Mouse (Mus musculus) MEL (cell line): Measurements from ENCODE around the gene Crybb3. TPM values are rescaled to one million over a fixed set of nuclear protein-coding genes. Genes with fewer than 3 reads are reported as not detected.

Experiments
- DNase-seq: peaks from one replicate; pipeline ENCODE4 v3.0.0; 2011; ENCODE audit warnings: low read depth, low spot score
- H3K27ac ChIP-seq: 2 replicates; pipeline ENCODE4 v1.5.1; 2012; ENCODE audit warnings: low read depth, mild to moderate bottlenecking, control low read depth, low read length, moderate library complexity; ENCODE audit not compliant: control insufficient read depth
- H3K27me3 ChIP-seq, 2 experiments: fragments of 150-350 bp in 1 of 2; sonication (generic) in 1 of 2; 2 replicates each; pipeline ENCODE4 v1.6.1; 2012; ENCODE audit warnings: low read length in 2 of 2, mild to moderate bottlenecking in 2 of 2, improper control_type of control experiment in 1 of 2, moderate library complexity in 1 of 2; ENCODE audit not compliant: insufficient read depth in 2 of 2, control insufficient read depth in 1 of 2
- H3K36me3 ChIP-seq, 2 experiments: 2 replicates each; pipeline ENCODE4 v1.6.1; 2012 to 2014; ENCODE audit warnings: low read length in 2 of 2, improper control_type of control experiment in 1 of 2, inconsistent platforms in 1 of 2, mild to moderate bottlenecking in 1 of 2; ENCODE audit not compliant: insufficient read depth in 2 of 2, control insufficient read depth in 1 of 2
- H3K4me1 ChIP-seq, 2 experiments: fragments of 150-350 bp in 1 of 2; sonication (generic) in 1 of 2; 2 replicates each; pipeline ENCODE4 v1.6.1; 2012; ENCODE audit warnings: low read length in 2 of 2, improper control_type of control experiment in 1 of 2, mild to moderate bottlenecking in 1 of 2; ENCODE audit not compliant: insufficient read depth in 2 of 2, control insufficient read depth in 1 of 2
- H3K4me3 ChIP-seq, 2 experiments: fragments of 150-350 bp in 1 of 2; sonication (generic) in 1 of 2; 2 replicates each; pipeline ENCODE4 v1.5.1; 2012; ENCODE audit warnings: low read depth in 2 of 2, low read length in 2 of 2, mild to moderate bottlenecking in 2 of 2, moderate library complexity in 2 of 2, control low read depth in 1 of 2, improper control_type of control experiment in 1 of 2; ENCODE audit not compliant: control insufficient read depth in 1 of 2, insufficient read depth in 1 of 2
- H3K79me2 ChIP-seq: 2 replicates; pipeline ENCODE4 v1.6.1; 2012; ENCODE audit warnings: mild to moderate bottlenecking, low read length, moderate library complexity; ENCODE audit not compliant: control insufficient read depth, poor library complexity, insufficient read depth
- H3K9ac ChIP-seq: 2 replicates; pipeline ENCODE4 v1.6.1; 2012; ENCODE audit warnings: low read depth, mild to moderate bottlenecking, control low read depth, low read length, moderate library complexity; ENCODE audit not compliant: control insufficient read depth, poor library complexity, severe bottlenecking
- H3K9me3 ChIP-seq: fragments of 150-350 bp; sonication (generic); replicated peaks from 2 replicates; pipeline ENCODE4 v1.6.1; 2012; ENCODE audit warnings: mild to moderate bottlenecking, low read length, improper control_type of control experiment, moderate library complexity; ENCODE audit not compliant: insufficient read depth
- CHD1 ChIP-seq: IDR thresholded peaks from 2 replicates; pipeline ENCODE4 v1.6.1; 2012; ENCODE audit warnings: low read depth, mild to moderate bottlenecking, inconsistent platforms, low read length, improper control_type of control experiment
- CHD2 ChIP-seq: IDR thresholded peaks from 2 replicates; pipeline ENCODE4 v1.6.1; 2011; ENCODE audit warnings: low read length, improper control_type of control experiment
- CTCF ChIP-seq, 3 experiments: IDR thresholded peaks in 2 of 3; conservative IDR thresholded peaks in 1 of 3; 2 replicates each; pipeline ENCODE4 v1.5.1; 2011 to 2012; ENCODE audit warnings: low read length in 3 of 3, low read depth in 2 of 3, mild to moderate bottlenecking in 2 of 3, improper control_type of control experiment in 1 of 3, inconsistent platforms in 1 of 3, mixed read lengths in 1 of 3, moderate library complexity in 1 of 3; ENCODE audit not compliant: control insufficient read depth in 1 of 3, insufficient read depth in 1 of 3, poor library complexity in 1 of 3, severe bottlenecking in 1 of 3
- ETS1 ChIP-seq: IDR thresholded peaks from 2 replicates; pipeline ENCODE4 v1.6.1; 2012; ENCODE audit warnings: low read depth, mild to moderate bottlenecking, inconsistent platforms, low read length, improper control_type of control experiment, moderate library complexity
- GATA1 ChIP-seq: IDR thresholded peaks from 2 replicates; pipeline ENCODE4 v1.6.1; 2011; ENCODE audit warnings: low read depth, low read length, improper control_type of control experiment
- HCFC1 ChIP-seq: IDR thresholded peaks from 2 replicates; pipeline ENCODE4 v1.6.1; 2012; ENCODE audit warnings: low read depth, mild to moderate bottlenecking, inconsistent platforms, low read length, improper control_type of control experiment, moderate library complexity
- JUND ChIP-seq: IDR thresholded peaks from 2 replicates; pipeline ENCODE4 v1.6.1; 2011; ENCODE audit warnings: low read depth, mild to moderate bottlenecking, improper control_type of control experiment, low read length
- KAT2A ChIP-seq: conservative IDR thresholded peaks from 2 replicates; pipeline ENCODE4 v1.6.1; 2012; ENCODE audit warnings: low read depth, low read length, improper control_type of control experiment, inconsistent platforms
- MAX ChIP-seq: IDR thresholded peaks from 2 replicates; pipeline ENCODE4 v1.6.1; 2011; ENCODE audit warnings: low read length, improper control_type of control experiment
- MXI1 ChIP-seq: IDR thresholded peaks from 2 replicates; pipeline ENCODE4 v1.6.1; 2011; ENCODE audit warnings: mild to moderate bottlenecking, low read depth, low read length, improper control_type of control experiment
- MYB ChIP-seq: IDR thresholded peaks from 2 replicates; pipeline ENCODE4 v1.6.1; 2011; ENCODE audit warnings: mild to moderate bottlenecking, low read depth, low read length, improper control_type of control experiment
- MYC ChIP-seq: IDR thresholded peaks from 2 replicates; pipeline ENCODE4 v1.6.1; 2011; ENCODE audit warnings: low read depth, mild to moderate bottlenecking, low read length, improper control_type of control experiment, moderate library complexity
- NELFE ChIP-seq: IDR thresholded peaks from 2 replicates; pipeline ENCODE4 v1.6.1; 2011; ENCODE audit warnings: low read depth, low read length, improper control_type of control experiment
- NRF1 ChIP-seq: IDR thresholded peaks from 2 replicates; pipeline ENCODE4 v1.6.1; 2014; ENCODE audit warnings: low read depth, mild to moderate bottlenecking, inconsistent platforms, low read length, improper control_type of control experiment, moderate library complexity; ENCODE audit not compliant: poor library complexity, insufficient read depth, severe bottlenecking
- POLR2A ChIP-seq, 2 experiments: IDR thresholded peaks; 2 replicates each; pipeline ENCODE4 v1.6.1; 2011 to 2012; ENCODE audit warnings: low read length in 2 of 2, mild to moderate bottlenecking in 2 of 2, control low read depth in 1 of 2, improper control_type of control experiment in 1 of 2, low read depth in 1 of 2, moderate library complexity in 1 of 2; ENCODE audit not compliant: control insufficient read depth in 1 of 2, insufficient read depth in 1 of 2, poor library complexity in 1 of 2
- POLR2AphosphoS2 ChIP-seq: IDR thresholded peaks from 2 replicates; pipeline ENCODE4 v1.6.1; 2011; ENCODE audit warnings: low read length, improper control_type of control experiment
- POLR2AphosphoS5 ChIP-seq: IDR thresholded peaks from 2 replicates; pipeline ENCODE4 v1.6.1; 2012; ENCODE audit warnings: low read depth, borderline replicate concordance, mild to moderate bottlenecking, inconsistent platforms, low read length, moderate library complexity, mixed read lengths
- RAD21 ChIP-seq: IDR thresholded peaks from 2 replicates; pipeline ENCODE4 v1.6.1; 2011; ENCODE audit warnings: mild to moderate bottlenecking, low read depth, low read length, improper control_type of control experiment
- SIN3A ChIP-seq: IDR thresholded peaks from 2 replicates; pipeline ENCODE4 v1.6.1; 2012; ENCODE audit warnings: low read length, improper control_type of control experiment, inconsistent platforms
- SMC3 ChIP-seq: IDR thresholded peaks from 2 replicates; pipeline ENCODE4 v1.6.1; 2011; ENCODE audit warnings: low read depth, low read length, improper control_type of control experiment
- TAL1 ChIP-seq: IDR thresholded peaks from 2 replicates; pipeline ENCODE4 v1.6.1; 2012; ENCODE audit warnings: mild to moderate bottlenecking, inconsistent platforms, low read length, moderate library complexity, mixed read lengths
- TBP ChIP-seq: IDR thresholded peaks from 2 replicates; pipeline ENCODE4 v1.8.0; 2011; ENCODE audit warnings: low read depth, low read length, improper control_type of control experiment
- UBTF ChIP-seq: IDR thresholded peaks from 2 replicates; pipeline ENCODE4 v1.6.1; 2012; ENCODE audit warnings: low read depth, mild to moderate bottlenecking, inconsistent platforms, low read length, improper control_type of control experiment, moderate library complexity, borderline replicate concordance; ENCODE audit not compliant: insufficient read depth
- USF1 ChIP-seq: IDR thresholded peaks from 2 replicates; pipeline ENCODE4 v1.6.1; 2014; ENCODE audit warnings: low read depth, mild to moderate bottlenecking, inconsistent platforms, low read length, improper control_type of control experiment, moderate library complexity
- USF2 ChIP-seq, 2 experiments: IDR thresholded peaks; 2 replicates each; pipeline ENCODE4 v1.6.1; 2011 to 2012; ENCODE audit warnings: improper control_type of control experiment in 2 of 2, low read length in 2 of 2, borderline replicate concordance in 1 of 2, inconsistent platforms in 1 of 2, low read depth in 1 of 2, mild to moderate bottlenecking in 1 of 2; ENCODE audit not compliant: insufficient read depth in 1 of 2
- ZC3H11A ChIP-seq: IDR thresholded peaks from 2 replicates; pipeline ENCODE4 v1.6.1; 2012; ENCODE audit warnings: low read depth, mild to moderate bottlenecking, inconsistent platforms, low read length, improper control_type of control experiment
- ZNF384 ChIP-seq: IDR thresholded peaks from 2 replicates; pipeline ENCODE4 v1.6.1; 2012; ENCODE audit warnings: low read depth, mild to moderate bottlenecking, inconsistent platforms, low read length, improper control_type of control experiment
- polyA plus RNA-seq, 2 experiments: library from polyadenylated mRNA; stranded (reverse) in 1 of 2; unstranded in 1 of 2; fragments of >175 nt in 1 of 2; fragments of >200 nt in 1 of 2; gene quantifications; 2 replicates each; pipeline versions ENCODE4 v1.2.1 to v1.2.4; 2012; ENCODE audit warnings: low replicate concordance in 2 of 2, low read depth in 1 of 2; ENCODE audit not compliant: insufficient read length in 2 of 2, insufficient read depth in 1 of 2, missing spikeins in 1 of 2
- total RNA-seq: library from RNA; depleted of rRNA; stranded (reverse); fragments of 300-350 nt; gene quantifications from 2 replicates; pipeline ENCODE4 v1.2.3, GENCODE M21; 2012

The Crybb3 gene
- total and polyA plus RNA-seq, 3 experiments = not detected

DNA sequence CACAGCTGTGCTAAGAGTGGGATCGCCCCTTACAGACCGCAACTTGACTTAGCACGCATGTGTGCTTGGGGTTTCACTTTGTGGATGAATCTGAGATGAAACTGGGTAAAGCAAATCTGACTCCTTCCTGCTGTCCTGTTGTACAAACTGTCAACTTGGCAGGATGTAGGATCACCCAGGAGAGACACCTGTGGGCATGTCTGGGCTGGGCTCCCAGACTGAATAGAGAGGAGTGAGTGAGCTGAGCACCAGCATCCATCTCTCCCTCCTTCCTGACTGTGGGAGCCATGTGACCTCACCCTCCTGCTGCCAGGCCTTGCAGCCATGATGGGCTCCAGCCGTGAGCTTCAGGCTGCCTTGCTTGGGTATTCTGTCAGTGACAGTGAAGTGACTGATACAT is 24.1 kb upstream of the Crybb3 start:
- TF ChIP-seq HCFC1 (no peak), MYC (no peak), JUND (no peak), ZC3H11A (no peak), GATA1 (no peak), SIN3A (no peak), CHD2 (no peak), CHD1 (no peak), TAL1 (no peak), RAD21 (no peak), POLR2AphosphoS5 (no peak)
- Histone ChIP-seq H3K36me3 (no peaks in the 10 kb centered on the region), H3K9ac (no peak overlapping the region), H3K27me3 (no peaks in the 10 kb centered on the region), H3K27ac (no peak overlapping the region), H3K4me3 (no peak overlapping the region), H3K79me2 (no peaks in the 10 kb centered on the region), H3K9me3 (no peaks in the 10 kb centered on the region), H3K4me1 (no peaks in the 10 kb centered on the region)
- DNase-seq = no peak

DNA sequence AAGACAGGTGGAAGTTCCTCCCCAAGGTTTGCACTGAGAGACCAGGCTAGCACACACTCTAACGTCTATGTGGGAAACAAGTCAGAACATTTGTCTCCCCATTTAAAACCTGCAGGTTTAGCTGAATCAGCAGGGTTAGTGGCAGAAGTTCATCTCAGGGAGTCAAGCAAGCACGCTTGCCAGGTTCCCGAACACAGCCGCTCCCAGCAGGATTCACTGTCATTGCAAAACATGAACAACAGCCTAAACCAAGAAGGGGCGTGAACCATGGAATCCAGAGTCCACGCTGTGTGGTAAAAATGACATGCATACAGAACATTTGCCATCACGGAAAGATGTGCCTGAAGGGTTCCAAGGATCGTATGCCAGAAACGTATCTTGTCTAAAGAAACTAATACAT is 23.7 kb upstream of the Crybb3 start:
- Histone ChIP-seq H3K4me1 (no peaks in the 10 kb centered on the region), H3K36me3 (no peaks in the 10 kb centered on the region), H3K4me3 (no peak overlapping the region), H3K9ac (no peak overlapping the region), H3K79me2 (no peaks in the 10 kb centered on the region), H3K27ac (no peak overlapping the region), H3K9me3 (no peaks in the 10 kb centered on the region), H3K27me3 (no peaks in the 10 kb centered on the region)
- TF ChIP-seq MAX (no peak), ZNF384 (no peak), ZC3H11A (no peak), KAT2A (no peak), ETS1 (no peak)
- no peak for DNase-seq

DNA sequence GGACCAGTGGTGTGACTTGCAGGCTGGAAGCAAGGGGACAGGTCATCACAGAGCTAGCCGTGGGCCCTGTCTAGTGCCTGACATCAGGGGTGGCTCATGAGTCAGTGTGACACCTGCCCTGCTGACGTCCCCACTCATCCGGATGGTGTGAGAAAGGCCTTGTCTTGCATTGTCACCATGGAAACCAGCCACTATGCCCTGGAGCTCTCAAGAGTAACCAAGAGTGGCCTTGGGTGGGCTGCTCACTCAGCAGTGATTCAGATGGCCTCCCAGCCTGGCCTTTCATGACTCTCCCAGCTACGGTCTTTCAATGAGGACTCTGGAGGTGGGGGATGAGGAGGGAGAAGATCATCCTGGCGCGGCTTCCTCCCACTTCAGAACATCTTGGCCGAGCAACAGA is 21.1 kb upstream of the Crybb3 start:
- no peak for TF ChIP-seq ZC3H11A
- no peak for TF ChIP-seq HCFC1
- TF ChIP-seq USF2 (IDR thresholded peaks at IDR 0.05; ENCODE audit: borderline replicate concordance in 1 of 2, insufficient read depth in 1 of 2, low read depth in 1 of 2, low read length in 2 of 2) = no peak
- TF ChIP-seq SMC3 = no peak
- TF ChIP-seq NRF1 = no peak
- no peak for TF ChIP-seq MYB
- TF ChIP-seq MXI1 = no peak
- TF ChIP-seq SIN3A = no peak
- no peak for TF ChIP-seq GATA1
- TF ChIP-seq USF1 = no peak
- no peak for TF ChIP-seq POLR2A (IDR thresholded peaks at IDR 0.05; ENCODE audit: control insufficient read depth in 1 of 2, insufficient read depth in 1 of 2, low read depth in 1 of 2, low read length in 2 of 2, poor library complexity in 1 of 2)
- TF ChIP-seq CTCF (IDR thresholded peaks at IDR 0.05 in 2 of 3, conservative IDR thresholded peaks at IDR 0.05 in 1 of 3; ENCODE audit: control insufficient read depth in 1 of 3, insufficient read depth in 1 of 3, low read depth in 2 of 3, low read length in 3 of 3, poor library complexity in 1 of 3, severe bottlenecking in 1 of 3) = no peak
- no peak for TF ChIP-seq POLR2AphosphoS2
- TF ChIP-seq NELFE = no peak
- no peak for TF ChIP-seq UBTF
- TF ChIP-seq POLR2AphosphoS5 = no peak
- TF ChIP-seq TBP = no peak
- H3K27me3 ChIP-seq = no peaks in the 10 kb centered on the region

More for the DNA sequence above, 21.1 kb upstream of the Crybb3 start:
- Histone ChIP-seq H3K27ac (no peak overlapping the region), H3K4me3 (no peak overlapping the region), H3K4me1 (no peaks in the 10 kb centered on the region), H3K9me3 (no peaks in the 10 kb centered on the region), H3K79me2 (no peaks in the 10 kb centered on the region), H3K9ac (no peak overlapping the region), H3K36me3 (no peaks in the 10 kb centered on the region)
- no peak for DNase-seq
